Mouse (Mus musculus): ENCODE data around the gene Cfl1. TPM values are rescaled to one million over a fixed set of nuclear protein-coding genes. Genes with fewer than 3 reads are reported as not detected.

Gene Cfl1
- 1,344 TPM for total RNA-seq (2023)

DNA sequence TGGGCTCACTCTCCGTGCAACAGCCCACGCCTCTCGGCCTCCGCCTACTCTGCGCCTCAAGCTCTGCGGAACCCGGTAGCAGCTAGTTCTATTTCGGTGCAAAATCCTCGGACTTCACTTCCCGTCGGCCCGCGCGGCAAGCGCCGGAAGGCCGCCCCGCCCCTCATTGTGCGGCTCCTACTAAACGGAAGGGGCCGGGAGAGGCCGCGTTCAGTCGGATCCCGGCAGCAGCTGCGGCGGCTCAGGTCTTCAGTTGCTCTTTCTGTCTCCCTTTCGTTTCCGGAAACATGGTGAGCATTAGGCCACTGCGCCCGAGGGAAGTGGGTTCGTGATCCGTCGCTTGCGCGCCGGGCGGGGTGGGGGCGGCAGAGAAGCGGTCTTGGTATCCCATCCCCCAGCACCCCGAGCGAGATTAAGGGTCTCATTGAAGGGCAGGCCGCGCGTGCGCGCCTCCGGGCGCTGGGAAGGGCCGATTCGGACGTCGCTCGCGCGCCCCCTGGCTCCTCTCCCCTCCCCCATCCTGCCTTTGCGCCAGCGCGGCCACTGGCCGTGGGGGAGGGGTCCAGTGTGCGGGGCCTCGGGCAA, at the start of gene Cfl1:
Gene Cfl1 (plus strand): TSS at position 143 of the 585 bp plus-strand sequence.

GRCm38 (mm10) chr19:5447515-5448353, 42.5 kb upstream of the Cfl1 start, which contains the start of gene Fosl1:
Gene Fosl1, plus strand, starts transcription at chr19:5447547.

GRCm38 (mm10) chr19:5457746-5458442, 32.4 kb upstream of the Cfl1 start, which contains the start of gene Ccdc85b:
Gene Ccdc85b, minus strand, starts transcription at chr19:5457894.

DNA sequence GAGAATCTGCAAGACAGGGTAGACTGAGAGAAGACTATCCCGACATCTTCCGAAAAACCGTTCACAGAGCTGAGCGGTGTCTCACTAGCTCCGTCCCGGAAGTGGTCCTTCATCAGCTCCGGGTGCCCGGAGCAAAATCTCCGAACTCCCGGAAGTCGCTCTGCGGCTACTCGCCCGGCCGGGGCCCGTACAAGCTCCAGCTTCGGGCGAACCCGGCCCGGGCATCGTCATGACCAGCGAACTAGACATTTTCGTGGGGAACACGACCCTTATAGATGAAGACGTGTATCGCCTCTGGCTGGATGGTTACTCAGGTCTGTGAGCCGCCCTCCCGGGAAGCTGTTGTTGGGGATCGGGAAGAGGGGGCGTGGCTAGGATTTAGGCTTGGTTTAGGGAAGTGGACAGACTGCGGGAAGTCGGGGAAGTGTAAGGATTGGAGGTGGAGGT, 29.8 kb upstream of the Cfl1 start, which contains the start of gene Fibp:
Gene Fibp (plus strand): TSS at position 151 of the 447 bp plus-strand sequence.

DNA sequence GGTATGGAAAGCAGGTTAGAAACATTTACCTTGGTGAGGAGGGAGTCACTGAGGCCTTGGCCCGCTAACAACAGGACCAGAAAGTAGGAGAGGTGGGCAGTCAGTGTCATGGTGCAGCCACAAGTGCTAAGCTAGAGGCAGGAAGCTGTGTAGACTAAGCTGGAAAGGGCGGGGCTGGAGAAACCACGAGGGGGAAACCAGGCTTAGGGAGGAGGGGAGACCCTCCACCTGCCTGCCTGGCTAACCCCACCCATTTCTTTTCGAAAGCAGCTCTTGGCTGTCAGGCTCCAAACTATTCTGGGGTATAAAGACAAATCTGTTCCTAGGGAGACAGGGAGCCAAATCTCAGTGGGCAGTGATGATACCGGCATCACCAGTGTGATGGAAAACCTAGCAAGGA, 21.9 kb upstream of the Cfl1 start, which contains the start of gene Ctsw:
Gene Ctsw (minus strand): TSS at position 134 of the 400 bp plus-strand sequence.

DNA sequence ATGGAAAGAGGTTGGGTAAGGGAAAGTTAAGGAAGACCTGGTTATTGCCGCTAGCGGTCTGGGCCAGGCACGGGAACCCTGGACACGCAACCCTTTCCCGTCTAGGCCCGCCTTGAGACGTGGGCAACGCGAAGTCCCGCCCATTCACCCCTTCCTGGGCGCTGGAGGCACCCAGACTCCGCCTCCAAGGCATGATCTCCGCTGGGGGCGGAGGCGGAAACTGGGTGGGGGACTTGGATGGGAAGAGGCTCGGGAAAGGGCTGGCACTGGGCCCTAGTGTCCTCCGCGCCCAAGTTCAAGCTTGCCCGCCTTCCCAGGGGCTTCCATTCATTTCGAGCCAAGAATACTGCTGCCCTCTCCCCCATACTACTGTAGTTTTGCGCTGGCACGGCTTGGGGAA, 16.5 kb upstream of the Cfl1 start, which contains the start of gene Efemp2:
Gene Efemp2 (plus strand): TSS at position 235 of the 400 bp plus-strand sequence.

DNA sequence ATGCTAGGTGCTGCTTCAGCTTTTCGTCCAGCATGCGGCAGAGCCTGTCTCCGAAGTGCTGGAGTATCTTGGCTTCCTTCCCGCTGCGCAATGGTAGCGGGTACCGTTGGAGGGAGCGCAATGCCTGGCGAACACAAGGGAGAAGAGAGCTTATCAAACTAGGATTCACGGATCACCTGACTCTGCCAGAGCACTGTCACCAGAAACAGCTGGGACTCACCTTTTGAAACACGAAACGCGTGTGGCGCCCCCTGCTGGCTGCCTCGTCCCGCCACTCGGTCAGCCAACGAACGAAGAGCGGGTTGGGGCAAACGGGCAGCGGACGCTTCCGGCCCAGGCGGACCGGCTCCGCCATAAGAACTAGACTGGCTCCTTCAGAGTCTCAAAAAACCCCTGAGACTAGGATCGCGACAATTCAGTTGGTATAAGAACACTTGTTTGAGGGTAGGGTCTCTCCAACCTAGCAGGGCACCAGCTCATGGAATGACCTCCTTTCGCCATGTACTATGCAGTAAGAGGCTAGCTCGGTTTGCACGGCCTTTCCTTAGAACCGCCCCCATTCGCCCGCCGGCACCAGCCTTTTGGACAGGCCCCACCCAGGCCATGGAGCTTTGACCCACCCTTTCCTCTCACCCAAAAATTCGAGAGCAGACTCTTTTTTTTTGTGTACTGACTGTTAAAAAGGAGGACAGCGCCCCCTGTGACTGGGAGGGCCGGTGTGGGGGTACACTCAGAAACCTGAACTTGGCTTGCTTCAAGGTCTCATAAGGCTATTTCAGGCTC, 2.3 kb upstream of the Cfl1 start, which contains the start of gene Mus81:
Gene Mus81 (minus strand): TSS at position 635 of the 783 bp plus-strand sequence.

GRCm38 (mm10) chr19:5503687-5504086, 13.4 kb downstream of the Cfl1 start, which contains the start of gene 1700020D05Rik:
Gene 1700020D05Rik, minus strand, starts transcription at chr19:5503787.

GRCm38 (mm10) chr19:5510031-5511026, 20.1 kb downstream of the Cfl1 start, which contains the start of gene Snx32:
Gene Snx32, minus strand, starts transcription at chr19:5510538.

Other genes starting within 250 kb of the Cfl1 start
- 116 TPM for gene Pacs1, start 217.3 kb upstream of the Cfl1 start, total RNA-seq (2023)
- gene Sf3b2, start 195.0 kb upstream of the Cfl1 start, total RNA-seq (2023) = 265 TPM
- not detected for gene Gal3st3, start 192.1 kb upstream of the Cfl1 start, total RNA-seq (2023)
- not detected for gene Catsper1, start 154.7 kb upstream of the Cfl1 start, total RNA-seq (2023)
- gene Cst6, start 140.9 kb upstream of the Cfl1 start, total RNA-seq (2023) = not detected
- 31.3 TPM for gene Eif1ad, start 123.7 kb upstream of the Cfl1 start, total RNA-seq (2023)
- gene Banf1, start 123.3 kb upstream of the Cfl1 start, total RNA-seq (2023) = 87.0 TPM
- 189 TPM for gene Sart1, start 101.8 kb upstream of the Cfl1 start, total RNA-seq (2023)
- not detected for gene Tsga10ip, start 87.9 kb upstream of the Cfl1 start, total RNA-seq (2023)
- 164 TPM for gene Drap1, start 65.5 kb upstream of the Cfl1 start, total RNA-seq (2023)
- gene AI837181, start 65.3 kb upstream of the Cfl1 start, total RNA-seq (2023) = 54.1 TPM
- gene Fosl1, start 42.9 kb upstream of the Cfl1 start, total RNA-seq (2023) = 0.79 TPM
- gene Ccdc85b, start 32.6 kb upstream of the Cfl1 start, total RNA-seq (2023) = 6.2 TPM
- gene Fibp, start 29.8 kb upstream of the Cfl1 start, total RNA-seq (2023) = 82.7 TPM
- gene Ctsw, start 21.9 kb upstream of the Cfl1 start, total RNA-seq (2023) = 43.6 TPM
- not detected for gene Efemp2, start 16.5 kb upstream of the Cfl1 start, total RNA-seq (2023)
- gene Mus81, start 2.1 kb upstream of the Cfl1 start, total RNA-seq (2023) = 38.5 TPM
- gene 1700020D05Rik, start 13.3 kb downstream of the Cfl1 start, total RNA-seq (2023) = not detected
- gene Snx32, start 20.1 kb downstream of the Cfl1 start, total RNA-seq (2023) = 4.8 TPM
- gene Ovol1, start 70.2 kb downstream of the Cfl1 start, total RNA-seq (2023) = not detected
- gene Ap5b1, start 77.6 kb downstream of the Cfl1 start, total RNA-seq (2023) = 17.9 TPM
- 78.0 TPM for gene Rnaseh2c, start 111.4 kb downstream of the Cfl1 start, total RNA-seq (2023)
- 144 TPM for gene Kat5, start 119.8 kb downstream of the Cfl1 start, total RNA-seq (2023)
- 151 TPM for gene Rela, start 147.0 kb downstream of the Cfl1 start, total RNA-seq (2023)
- 171 TPM for gene Sipa1, start 173.3 kb downstream of the Cfl1 start, total RNA-seq (2023)
- 50.6 TPM for gene Map3k11, start 198.3 kb downstream of the Cfl1 start, total RNA-seq (2023)
- 181 TPM for gene Pcnx3, start 198.5 kb downstream of the Cfl1 start, total RNA-seq (2023)
- not detected for gene Kcnk7, start 213.9 kb downstream of the Cfl1 start, total RNA-seq (2023)
- gene Ehbp1l1, start 235.9 kb downstream of the Cfl1 start, total RNA-seq (2023) = 30.5 TPM
- gene Fam89b, start 239.2 kb downstream of the Cfl1 start, total RNA-seq (2023) = 18.5 TPM

All from CD4-positive naive resting alpha-beta T cell, adult 76 days (primary cell).